Mouse (Mus musculus): Measurements from ENCODE around the gene Cnnm1. TPM values are rescaled to one million over a fixed set of nuclear protein-coding genes. Genes with fewer than 3 reads are reported as not detected.
A peak's percentile ranks its signal among the peaks of the same experiment; 100 is the strongest.

Gene Cnnm1
- polyA plus RNA-seq, 1 experiment from 2014 or later, result 0.78 TPM

DNA sequence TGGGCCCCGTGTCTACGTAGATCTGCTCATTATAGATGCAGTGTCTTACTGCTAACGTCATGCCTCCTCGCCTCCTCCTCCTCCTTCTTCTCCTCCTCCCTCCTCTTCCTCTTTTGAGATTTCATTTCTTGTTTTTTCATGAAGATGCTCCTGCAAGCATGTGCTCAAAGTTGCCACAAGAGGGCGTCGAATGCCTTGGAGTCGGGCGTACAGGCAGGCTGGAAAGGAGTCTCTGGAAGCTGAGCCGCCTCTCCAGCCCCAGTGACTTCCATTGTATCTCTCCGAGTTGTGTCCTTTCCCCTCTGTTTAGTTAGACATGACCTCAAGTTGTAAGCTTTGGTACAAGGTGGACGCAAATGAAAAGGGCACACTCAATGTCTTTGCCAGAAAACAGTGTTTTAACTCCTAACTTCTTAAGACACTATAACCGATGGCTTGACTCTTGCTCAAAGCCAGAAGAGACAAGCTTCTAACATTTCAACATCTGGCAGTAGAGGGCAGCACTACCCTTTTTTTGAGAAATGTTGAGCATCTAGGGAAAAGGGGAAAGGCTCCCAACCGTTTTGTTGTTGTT lies 90.0 kb downstream of the Cnnm1 start:
- DNase-seq (ENCODE audit: low spot score), result peak; percentile 79

DNA sequence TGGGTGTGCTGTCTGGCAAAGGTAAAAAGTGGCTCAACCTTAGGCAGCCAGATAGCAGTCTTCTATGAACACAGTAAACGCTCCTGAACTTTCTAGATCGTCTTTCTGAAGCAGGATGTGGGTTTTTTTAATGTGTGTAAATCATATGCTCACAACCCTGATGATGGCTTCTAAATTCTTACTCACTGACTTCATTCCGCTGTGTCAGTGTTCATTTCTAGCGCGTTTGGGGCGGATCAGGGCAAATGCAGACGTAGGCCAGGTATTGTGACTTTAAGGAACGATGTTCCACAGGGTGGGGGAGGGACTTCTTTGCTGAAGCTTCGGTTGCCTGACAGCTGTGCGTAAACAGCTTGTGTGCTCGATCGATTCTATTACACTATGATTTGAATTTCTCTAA lies 90.7 kb downstream of the Cnnm1 start:
- peak; percentile 76 for DNase-seq (ENCODE audit: low spot score)

DNA sequence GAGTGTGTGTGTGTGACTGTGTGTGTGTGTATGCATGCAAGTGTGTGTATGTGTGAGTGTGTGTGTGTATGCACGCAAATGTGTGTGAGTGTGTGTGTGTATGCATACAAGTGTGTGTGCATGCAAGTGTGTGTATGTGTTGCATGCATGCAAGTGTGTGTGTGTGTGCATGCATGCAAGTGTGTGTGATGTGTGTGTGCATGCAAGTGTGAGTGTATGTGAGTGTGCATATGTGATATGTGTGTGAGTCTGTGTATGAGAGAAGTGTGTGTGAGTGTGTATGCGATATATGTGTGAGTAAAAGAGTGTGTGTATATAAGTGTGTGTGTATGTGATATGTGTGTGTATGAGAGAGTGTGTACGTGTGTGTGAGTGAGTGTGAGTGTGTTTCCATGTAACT lies 95.1 kb downstream of the Cnnm1 start:
- DNase-seq (ENCODE audit: low spot score), result no peak

DNA sequence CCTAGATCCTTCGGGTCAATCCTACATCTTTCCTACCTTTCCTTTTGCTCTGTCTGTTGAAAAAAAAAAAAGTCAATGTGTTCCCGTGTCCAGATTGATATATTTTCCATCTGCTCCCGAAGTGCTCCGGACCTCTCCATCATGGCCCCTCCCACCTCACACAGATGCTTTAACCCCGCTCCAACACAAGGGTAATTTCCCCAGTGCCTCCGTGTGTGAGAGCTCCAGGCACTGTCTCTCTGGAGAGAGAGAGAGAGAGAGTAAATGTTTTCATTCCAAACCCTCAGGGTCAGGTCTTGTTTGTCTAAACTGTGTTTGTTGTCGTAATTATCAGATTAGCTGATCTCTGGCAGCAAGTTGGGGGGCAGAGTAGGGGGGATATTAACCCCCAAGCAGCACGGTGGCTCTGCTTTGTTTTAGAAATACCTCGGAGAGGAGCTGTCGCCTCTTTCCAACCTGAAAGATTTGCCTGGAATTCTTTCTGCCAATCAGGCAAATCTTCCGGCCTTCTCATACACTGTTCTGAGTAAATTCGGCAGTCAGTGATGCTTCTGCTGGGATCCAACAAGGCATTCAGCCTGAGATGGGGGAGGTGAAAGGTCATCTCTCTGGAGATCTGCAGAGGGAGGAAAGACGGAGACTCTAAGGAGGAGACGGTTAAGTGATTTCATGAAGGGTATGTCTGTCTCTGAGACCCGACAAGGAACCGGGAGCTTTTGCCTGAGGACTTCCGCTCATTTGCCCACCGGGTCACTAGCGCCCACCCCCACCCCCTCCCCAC lies 106.3 kb downstream of the Cnnm1 start:
- no peak for DNase-seq (ENCODE audit: low spot score)

Other genes with a start within 250 kb of the Cnnm1 start
- gene Hpse2, start 52.1 kb upstream of the Cnnm1 start, polyA plus RNA-seq (2015; fragmentation: Nextera tagmentation; extraction: Ambion mirVana), result 0.51 and 0.86 TPM in 2 replicates
- gene Got1, start 84.2 kb downstream of the Cnnm1 start, polyA plus RNA-seq (2015; fragmentation: Nextera tagmentation; extraction: Ambion mirVana), result 62.8 and 63.2 TPM in 2 replicates
- not detected in 2 replicates for gene Nkx2-3, start 171.9 kb downstream of the Cnnm1 start, polyA plus RNA-seq (2015; fragmentation: Nextera tagmentation; extraction: Ambion mirVana)
- 17.1 and 19.3 TPM in 2 replicates for gene Slc25a28, start 234.4 kb downstream of the Cnnm1 start, polyA plus RNA-seq (2015; fragmentation: Nextera tagmentation; extraction: Ambion mirVana)
- 8.9 and 11.2 TPM in 2 replicates for gene Entpd7, start 249.2 kb downstream of the Cnnm1 start, polyA plus RNA-seq (2015; fragmentation: Nextera tagmentation; extraction: Ambion mirVana)